ENCODE assay signal across 16 mouse cellular contexts in genomic region chr15:22577974-22578616, GRCm38 (mm10). TPM values are rescaled to one million over a fixed set of nuclear protein-coding genes. Genes with fewer than 3 reads are reported as not detected.
DNase-seq lines count a peak whose midpoint lies in the region; ATAC-seq and TF ChIP-seq lines count a peak whose summit lies in the region.
"Had no signal": no experiment of that assay in that cellular context is flagged by ENCODE, and none has a peak within 500 bp of the region (broad histone marks: within the 10 kb centered on the region; RNA-seq: fewer than 3 reads in every experiment).

No protein-coding gene starts in this region.

- peak; percentile 68 for DNase-seq in heart, adult 11 months
- DNase-seq in midbrain, postnatal 0 days (ENCODE audit: low spot score), result no peak
- peak; percentile 58 for DNase-seq in embryonic facial prominence, embryonic 14.5 days (ENCODE audit: low spot score)
- peak; percentile 11 for DNase-seq in yolk sac, embryonic 10.5 days (ENCODE audit: low spot score)
- DNase-seq in left cerebral cortex, adult 2 months (ENCODE audit: extremely low spot score in 1 of 2, low spot score in 2 of 2), result no peak
- no peak for DNase-seq in urinary bladder, postnatal 4 days (ENCODE audit: low spot score in 2 of 2)
- DNase-seq: cerebellum, adult 2 months; kidney, postnatal 25 days; layer of hippocampus, postnatal 36 days; lung, adult 2 months had no signal

- H3K4me1 ChIP-seq in heart, embryonic 12.5 days (replicated peaks), result no peaks in the 10 kb centered on the region
- H3K4me1 ChIP-seq in midbrain, embryonic 12.5 days, result no peaks in the 10 kb centered on the region
- H3K4me1 ChIP-seq in midbrain, postnatal 0 days (ENCODE audit: insufficient read depth, low read length), result no peaks in the 10 kb centered on the region
- no peaks in the 10 kb centered on the region for H3K4me1 ChIP-seq in embryonic facial prominence, embryonic 14.5 days (ENCODE audit: control insufficient read depth, insufficient read depth, low read length)
- H3K4me1 ChIP-seq: limb, embryonic 15.5 days had no signal

- no peak overlapping the region for H3K4me3 ChIP-seq in heart, embryonic 12.5 days
- H3K4me3 ChIP-seq in midbrain, embryonic 12.5 days, result no peak overlapping the region
- H3K4me3 ChIP-seq in midbrain, postnatal 0 days (ENCODE audit: low read depth, low read length), result no peak overlapping the region
- no peak overlapping the region for H3K4me3 ChIP-seq in embryonic facial prominence, embryonic 14.5 days (ENCODE audit: low read depth, low read length)
- no peak overlapping the region for H3K4me3 ChIP-seq in left cerebral cortex, adult 2 months
- H3K4me3 ChIP-seq: limb, embryonic 15.5 days had no signal

- H3K4me2 ChIP-seq in heart, embryonic 12.5 days, result no peak overlapping the region
- H3K4me2 ChIP-seq in midbrain, embryonic 12.5 days (replicated peaks), result no peak overlapping the region
- no peak overlapping the region for H3K4me2 ChIP-seq in midbrain, postnatal 0 days (ENCODE audit: low read depth, low read length, poor library complexity, severe bottlenecking)
- no peak overlapping the region for H3K4me2 ChIP-seq in embryonic facial prominence, embryonic 14.5 days (ENCODE audit: low read depth, low read length)
- H3K4me2 ChIP-seq: heart, embryonic 11.5 days; limb, embryonic 15.5 days had no signal

- H3K36me3 ChIP-seq in heart, embryonic 12.5 days, result no peaks in the 10 kb centered on the region
- H3K36me3 ChIP-seq in midbrain, embryonic 12.5 days, result no peaks in the 10 kb centered on the region
- no peaks in the 10 kb centered on the region for H3K36me3 ChIP-seq in midbrain, postnatal 0 days (ENCODE audit: insufficient read depth, low read length)
- H3K36me3 ChIP-seq in embryonic facial prominence, embryonic 14.5 days (ENCODE audit: control insufficient read depth, insufficient read depth, low read length), result no peaks in the 10 kb centered on the region
- H3K36me3 ChIP-seq: limb, embryonic 15.5 days had no signal

- 4% methylated on average over 4 of the region's 4 CpGs for WGBS in heart, embryonic 12.5 days
- WGBS in midbrain, embryonic 12.5 days, result 7% methylated on average over 4 of the region's 4 CpGs
- WGBS in midbrain, postnatal 0 days, result 11% methylated on average over 4 of the region's 4 CpGs
- whole genome bisulfite sequencing in embryonic facial prominence, embryonic 14.5 days, result 2% methylated on average over 4 of the region's 4 CpGs

- peaks cover 6% of the 10 kb centered on the region; the same call in 1 of the 2 replicates for H3K9me3 ChIP-seq in heart, embryonic 12.5 days (replicated peaks)
- no peaks in the 10 kb centered on the region for H3K9me3 ChIP-seq in midbrain, embryonic 12.5 days
- H3K9me3 ChIP-seq in midbrain, postnatal 0 days (ENCODE audit: low read length), result no peaks in the 10 kb centered on the region
- peaks cover 8% of the 10 kb centered on the region; the same call in 1 of the 2 replicates for H3K9me3 ChIP-seq in embryonic facial prominence, embryonic 14.5 days (ENCODE audit: control insufficient read depth, low read length)
- H3K9me3 ChIP-seq: limb, embryonic 15.5 days had no signal

- TF ChIP-seq CTCF in midbrain, postnatal 0 days (IDR thresholded peaks at IDR 0.05), result no peak
- no peak for TF ChIP-seq CTCF in left cerebral cortex, adult 2 months (IDR thresholded peaks at IDR 0.05)

- no peaks in the 10 kb centered on the region for H3K27me3 ChIP-seq in heart, embryonic 12.5 days (replicated peaks)
- H3K27me3 ChIP-seq in midbrain, embryonic 12.5 days, result no peaks in the 10 kb centered on the region
- no peaks in the 10 kb centered on the region for H3K27me3 ChIP-seq in midbrain, postnatal 0 days (ENCODE audit: insufficient read depth, low read length)
- no peaks in the 10 kb centered on the region for H3K27me3 ChIP-seq in embryonic facial prominence, embryonic 14.5 days (replicated peaks; ENCODE audit: control insufficient read depth, insufficient read depth, low read length)
- H3K27me3 ChIP-seq: limb, embryonic 15.5 days had no signal

- no peak overlapping the region for H3K9ac ChIP-seq in heart, embryonic 12.5 days
- H3K9ac ChIP-seq in midbrain, embryonic 12.5 days (replicated peaks), result no peak overlapping the region
- H3K9ac ChIP-seq in midbrain, postnatal 0 days (replicated peaks; ENCODE audit: low read length, poor library complexity, severe bottlenecking), result no peak overlapping the region
- H3K9ac ChIP-seq in embryonic facial prominence, embryonic 14.5 days (ENCODE audit: low read depth, low read length), result no peak overlapping the region
- H3K9ac ChIP-seq: limb, embryonic 15.5 days had no signal

- ATAC-seq in heart, embryonic 12.5 days (ENCODE audit: insufficient number of reproducible peaks, low FRiP score), result no peak
- ATAC-seq in midbrain, embryonic 12.5 days (ENCODE audit: low FRiP score, low read depth), result peak; percentile 64; the same call in 1 of the 2 replicates
- no peak for ATAC-seq in midbrain, postnatal 0 days (ENCODE audit: low FRiP score)
- peak; percentile 75 for ATAC-seq in embryonic facial prominence, embryonic 14.5 days (ENCODE audit: low read depth)

- intact Hi-C loops in left cerebral cortex, adult 2 months (cut with DNase I), result no loop called here

- no peak overlapping the region for H3K27ac ChIP-seq in heart, embryonic 12.5 days (ENCODE audit: poor library complexity, severe bottlenecking)
- no peak overlapping the region for H3K27ac ChIP-seq in midbrain, embryonic 12.5 days (replicated peaks)
- H3K27ac ChIP-seq in midbrain, postnatal 0 days (ENCODE audit: low read depth, low read length), result no peak overlapping the region
- no peak overlapping the region for H3K27ac ChIP-seq in embryonic facial prominence, embryonic 14.5 days (replicated peaks; ENCODE audit: low read depth, low read length)
- no peak overlapping the region for H3K27ac ChIP-seq in left cerebral cortex, adult 2 months
- H3K27ac ChIP-seq: limb, embryonic 15.5 days had no signal

RNA-seq across cellular contexts. Expression of gene Cdh18, which starts 29.3 kb away (rescaled TPM):
- polyA plus RNA-seq in heart, embryonic 12.5 days (2016; fragmentation: Nextera tagmentation; extraction: Ambion mirVana), result 0.10 TPM in 1 of 2 replicates, not detected in the other
- 1.2 and 1.3 TPM in 2 replicates for polyA plus RNA-seq in midbrain, embryonic 12.5 days (2016; fragmentation: Nextera tagmentation; extraction: Ambion mirVana)
- 52.8 and 55.6 TPM in 2 replicates for total RNA-seq in midbrain, postnatal 0 days (2014; rRNA removed)
- 10.0 and 11.6 TPM in 2 replicates for polyA plus RNA-seq in midbrain, postnatal 0 days (2015; fragmentation: Nextera tagmentation; extraction: Ambion mirVana)
- 1.4 and 2.3 TPM in 2 replicates for polyA plus RNA-seq in embryonic facial prominence, embryonic 14.5 days (2014; fragmentation: Nextera tagmentation; extraction: Ambion mirVana)
- 10 to 100 TPM; 27.3 to 32.9 TPM for total RNA-seq in left cerebral cortex, adult 2 months (2021)
- total RNA-seq: hematopoietic stem cell, adult 5-6 weeks; megakaryocyte-erythroid progenitor cell, adult 5-6 weeks had no signal
- polyA plus RNA-seq: lung, adult 2 months had no signal

Comparison
In these comparisons a context has a peak if more than half of its experiments do, and no peak if none do; other contexts are left out.
1. ATAC-seq: peak in midbrain, embryonic 12.5 days (single experiment) and embryonic facial prominence, embryonic 14.5 days (single experiment); none in heart, embryonic 12.5 days (single experiment) and midbrain, postnatal 0 days (single experiment).
2. DNase-seq: peak in heart, adult 11 months (single experiment), embryonic facial prominence, embryonic 14.5 days (single experiment) and yolk sac, embryonic 10.5 days (single experiment); none in midbrain, postnatal 0 days (single experiment), left cerebral cortex, adult 2 months (0 of 2) and urinary bladder, postnatal 4 days (0 of 2).